Mouse (Mus musculus) embryo, embryonic 10 days (tissue): ENCODE data around the gene Ren1.
A peak's percentile ranks its signal among the peaks of the same experiment; 100 is the strongest.
"Not testable (repeated sequence)": the region's sequence is repeated elsewhere in the genome, so short reads cannot be mapped to it uniquely, and the experiment has no call there.

Experiments used
- DNase-seq: peaks from one replicate; pipeline ENCODE4 v3.0.0-alpha.2; 2015; ENCODE audit warnings: low spot score

Ren1 gene

GRCm38 (mm10) chr1:133350210-133350609 lies at the start of gene Ren1:
TSS of gene Ren1 (plus strand) at chr1:133350510.
- DNase-seq, result no peak

DNA sequence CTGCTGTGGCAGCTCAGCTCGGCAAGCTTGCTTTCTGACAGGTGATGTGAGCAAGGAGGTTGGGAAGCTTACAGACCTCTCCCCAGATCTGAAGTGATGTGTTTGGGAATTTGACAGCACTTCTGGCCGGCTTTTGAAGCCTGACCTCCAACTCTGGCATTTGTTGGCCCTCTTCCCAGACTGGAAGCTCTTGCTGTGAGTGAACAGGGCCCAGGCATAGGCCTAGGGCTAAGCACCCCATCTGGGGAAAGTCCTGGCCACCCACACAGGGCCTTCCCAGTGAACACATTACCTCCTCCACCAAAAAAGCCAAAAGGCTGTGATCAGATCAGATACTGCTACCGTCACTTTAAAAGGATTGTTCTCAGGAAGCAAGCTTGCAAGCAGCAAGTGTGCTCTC lies 47.8 kb upstream of the Ren1 start:
- no peak for DNase-seq

DNA sequence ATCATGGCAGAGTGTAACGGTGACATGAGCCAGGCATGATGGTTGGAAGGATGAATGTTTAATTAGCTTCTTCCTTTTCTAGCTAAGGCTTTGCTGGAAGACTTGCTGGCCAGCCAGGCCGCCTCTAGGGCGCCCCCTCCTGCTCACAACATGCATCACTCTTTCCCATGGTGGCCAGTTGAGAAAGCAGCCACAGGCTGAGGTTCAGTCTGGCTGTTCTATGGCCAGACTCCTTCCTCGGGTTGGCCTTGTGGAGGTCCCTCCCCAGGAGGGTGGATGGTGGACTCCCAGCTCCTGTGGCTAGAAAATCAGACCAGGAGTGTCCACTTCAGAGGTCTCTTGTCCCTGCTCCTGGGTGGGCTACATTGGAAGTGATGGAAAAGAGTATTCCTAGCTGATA lies 43.5 kb upstream of the Ren1 start:
- peak; percentile 70 for DNase-seq

DNA sequence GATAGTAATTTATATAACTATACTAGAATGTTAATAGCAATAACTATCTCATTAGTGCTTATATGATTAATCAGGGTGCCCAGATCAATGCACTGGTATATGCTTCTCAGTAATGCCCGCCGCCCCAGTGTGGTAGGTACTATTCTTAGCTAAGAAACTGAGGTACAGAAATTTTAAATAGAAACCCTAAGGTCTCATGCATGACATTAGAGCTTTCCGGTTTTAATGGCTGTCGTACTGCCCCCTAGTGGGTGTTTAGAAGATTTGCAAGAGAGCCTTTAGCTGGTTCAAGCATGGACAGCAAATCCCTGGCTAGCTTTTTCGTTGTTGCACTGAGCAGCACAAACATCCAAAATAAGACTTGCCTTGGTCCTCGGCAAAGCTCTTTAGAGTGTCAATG lies 43.0 kb upstream of the Ren1 start:
- DNase-seq, result peak; percentile 84

DNA sequence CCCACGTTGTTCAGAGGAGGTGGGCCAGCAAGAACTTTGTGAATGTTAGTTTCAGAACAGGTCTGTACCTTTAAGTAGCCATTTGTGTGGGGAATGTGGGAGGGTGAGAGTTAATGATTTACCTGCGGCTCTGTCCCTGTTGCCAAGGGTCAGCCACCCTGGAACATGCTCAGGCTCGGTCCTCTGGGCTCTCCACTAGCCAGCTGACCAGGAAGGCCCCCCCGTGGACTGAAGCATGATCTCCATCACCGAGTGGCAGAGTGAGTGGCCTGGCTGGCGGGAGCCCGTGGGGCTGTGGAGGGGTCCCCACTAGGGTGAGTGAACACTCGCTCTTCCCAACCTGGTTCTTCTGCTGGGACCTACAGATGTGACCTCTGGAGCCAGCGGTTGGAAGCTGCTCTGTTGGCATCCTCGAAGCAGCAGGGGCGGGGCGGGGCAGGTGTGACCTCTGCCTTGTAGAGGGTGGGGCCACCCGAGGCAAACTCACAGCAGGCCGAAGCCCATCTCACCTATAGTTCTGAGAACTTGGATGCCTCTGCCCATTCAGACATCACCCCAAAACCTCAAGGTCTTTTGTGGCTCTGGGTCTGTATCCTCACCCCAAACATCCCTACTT lies 40.5 kb upstream of the Ren1 start, which contains the start of gene Golt1a:
Gene Golt1a (plus strand): TSS at position 149 of the 616 bp plus-strand sequence.
- DNase-seq, result no peak

GRCm38 (mm10) chr1:133311240-133311639 lies 39.1 kb upstream of the Ren1 start:
- no peak for DNase-seq

- DNase-seq, result no peak
Observed at GRCm38 (mm10) chr1:133311946-133312345, 38.4 kb upstream of the Ren1 start.

DNA sequence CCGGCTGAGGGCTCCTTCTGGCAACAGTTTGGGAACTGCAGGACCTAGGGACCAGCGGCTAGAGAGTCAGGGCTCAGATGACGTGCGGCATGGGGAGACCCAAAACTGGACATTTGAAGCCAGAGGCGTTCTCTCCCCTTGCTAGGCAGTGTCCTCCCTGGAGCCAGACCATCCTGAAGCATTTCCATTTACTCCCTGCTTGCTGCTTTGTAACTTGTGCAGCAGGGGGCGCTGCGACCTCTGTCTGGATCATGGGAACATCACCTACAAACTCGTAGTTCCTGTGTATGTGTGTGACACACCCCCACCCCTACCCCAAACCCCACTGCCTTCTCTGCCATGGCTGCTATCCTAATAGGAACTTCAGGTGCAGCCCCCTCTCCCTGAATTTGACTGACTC lies 35.9 kb upstream of the Ren1 start:
- DNase-seq, result peak; percentile 88

- DNase-seq, result no peak
Observed at GRCm38 (mm10) chr1:133315775-133316174, 34.5 kb upstream of the Ren1 start.

DNA sequence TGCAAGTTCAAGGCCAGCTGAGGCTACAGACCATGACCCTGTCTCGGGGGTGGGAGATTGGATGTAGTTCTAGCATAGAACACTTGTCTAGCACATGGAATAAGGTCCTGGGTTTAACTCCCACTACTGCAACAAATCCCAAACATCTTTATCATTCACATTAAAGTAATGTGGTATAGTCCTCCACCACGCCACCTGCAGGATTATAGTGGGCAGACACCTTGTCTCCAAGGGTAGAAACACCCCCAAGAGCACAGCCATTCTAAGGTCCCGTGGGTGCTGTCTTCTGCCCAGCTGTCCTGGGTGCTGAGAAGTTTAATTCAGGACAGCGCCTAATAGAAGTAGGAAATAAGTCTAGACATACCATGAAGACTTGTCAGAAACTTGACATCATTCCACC lies 33.7 kb upstream of the Ren1 start:
- DNase-seq, result no peak

GRCm38 (mm10) chr1:133317149-133317548 lies 33.2 kb upstream of the Ren1 start:
- no peak for DNase-seq

GRCm38 (mm10) chr1:133321267-133321925 lies 28.9 kb upstream of the Ren1 start, which contains the start of gene Kiss1:
TSS of gene Kiss1 (plus strand) at chr1:133321875.
- no peak for DNase-seq

- no peak for DNase-seq
Observed at GRCm38 (mm10) chr1:133323333-133323732, 27.0 kb upstream of the Ren1 start.

- no peak for DNase-seq
Observed at GRCm38 (mm10) chr1:133325951-133326350, 24.4 kb upstream of the Ren1 start.

- DNase-seq, result no peak
Observed at GRCm38 (mm10) chr1:133327094-133327493, 23.2 kb upstream of the Ren1 start.

DNA sequence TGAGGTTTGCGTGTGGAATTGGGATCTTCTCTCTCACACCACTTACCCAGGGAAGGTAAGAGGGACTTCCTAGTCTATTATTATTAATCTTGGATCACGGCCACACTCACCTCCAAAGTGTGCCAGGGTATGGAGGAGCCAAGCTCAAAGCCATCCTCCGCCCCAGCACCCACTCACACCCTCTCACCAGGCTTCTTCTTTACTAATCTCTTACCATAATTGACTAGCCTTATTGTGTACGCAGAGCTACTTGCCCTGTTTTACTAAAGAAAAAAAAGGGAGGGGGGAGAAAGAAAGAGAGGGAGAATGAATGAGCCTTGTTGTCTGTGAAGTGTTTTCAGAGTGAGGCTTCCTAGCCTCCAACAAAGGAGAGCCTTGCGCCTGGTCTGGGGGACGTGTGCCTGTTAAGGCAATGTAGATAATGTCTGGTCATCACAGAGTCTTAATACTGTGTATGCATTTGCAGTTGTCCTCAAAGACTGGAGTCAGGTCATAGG lies 22.0 kb upstream of the Ren1 start:
- DNase-seq, result no peak

DNA sequence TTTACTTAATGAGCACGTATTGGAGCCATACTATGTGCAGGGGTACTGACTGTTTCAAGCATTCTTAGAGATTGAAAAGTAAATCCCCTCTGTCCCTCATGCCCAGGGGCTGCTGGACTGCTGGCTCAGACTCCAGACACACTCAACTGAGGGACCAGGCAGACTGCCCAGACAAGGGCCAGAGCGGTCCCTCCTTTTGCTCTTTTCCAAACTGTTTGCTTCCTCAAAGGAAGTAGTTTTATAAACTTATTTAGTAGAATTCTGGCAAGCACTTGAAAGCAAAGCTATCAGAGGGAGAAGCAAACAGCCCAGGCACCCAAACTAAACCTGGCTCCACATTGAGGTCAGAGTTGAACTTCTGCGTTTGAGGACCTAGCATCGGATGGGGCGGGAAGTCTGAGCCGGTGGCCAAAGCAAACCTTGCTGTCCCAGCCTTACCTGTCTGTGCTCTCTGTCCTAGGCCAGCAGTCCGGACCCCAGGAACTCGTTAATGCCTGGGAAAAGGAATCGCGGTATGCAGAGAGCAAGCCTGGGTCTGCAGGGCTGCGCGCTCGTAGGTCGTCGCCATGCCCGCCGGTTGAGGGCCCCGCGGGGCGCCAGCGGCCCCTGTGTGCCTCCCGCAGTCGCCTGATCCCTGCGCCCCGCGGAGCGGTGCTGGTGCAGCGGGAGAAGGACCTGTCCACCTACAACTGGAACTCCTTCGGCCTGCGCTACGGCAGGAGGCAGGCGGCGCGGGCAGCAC lies 21.2 kb upstream of the Ren1 start:
- DNase-seq, result peak; percentile 17

- no peak for DNase-seq
Observed at GRCm38 (mm10) chr1:133329638-133329964, 20.7 kb upstream of the Ren1 start.

GRCm38 (mm10) chr1:133331142-133331541 lies 19.2 kb upstream of the Ren1 start:
- no peak for DNase-seq

DNA sequence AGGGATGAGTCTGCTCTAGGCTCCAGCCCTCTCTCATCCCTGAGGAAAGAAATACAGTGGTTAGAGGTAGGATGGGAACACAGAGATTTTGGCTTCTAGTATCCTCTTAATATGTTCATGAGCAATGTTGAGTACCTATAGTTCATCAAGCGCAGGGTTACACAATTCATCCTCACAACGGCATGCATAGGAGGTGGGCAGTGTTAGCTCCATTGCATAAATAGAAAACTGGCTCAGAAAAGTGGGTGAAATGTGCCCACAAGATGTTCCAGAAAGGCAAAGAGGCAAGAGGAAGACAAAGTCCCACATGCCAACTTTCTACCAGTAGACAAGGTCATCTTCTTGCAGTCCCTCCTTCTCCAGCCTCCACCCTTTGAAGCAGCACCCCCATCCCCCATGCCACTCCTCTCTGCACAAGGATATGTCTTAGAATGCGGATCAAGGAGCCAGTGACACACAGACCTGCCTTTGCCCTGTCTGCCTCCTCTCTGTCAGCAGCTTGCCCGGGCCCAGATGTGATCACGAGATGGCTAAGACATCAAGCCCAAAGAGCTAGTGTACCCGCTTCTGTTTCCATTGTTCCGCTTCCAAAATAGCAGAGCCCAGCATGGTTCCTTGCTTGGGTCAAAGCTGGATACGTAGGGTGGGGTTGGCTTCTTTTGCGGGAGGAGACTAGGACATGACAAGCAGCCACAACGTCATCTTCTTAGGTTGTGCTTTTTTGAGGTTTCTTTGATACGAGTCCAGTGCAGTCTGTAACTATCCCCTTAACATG lies 17.5 kb upstream of the Ren1 start:
- DNase-seq, result no peak

- no peak for DNase-seq
Observed at GRCm38 (mm10) chr1:133333937-133334336, 16.4 kb upstream of the Ren1 start.

DNA sequence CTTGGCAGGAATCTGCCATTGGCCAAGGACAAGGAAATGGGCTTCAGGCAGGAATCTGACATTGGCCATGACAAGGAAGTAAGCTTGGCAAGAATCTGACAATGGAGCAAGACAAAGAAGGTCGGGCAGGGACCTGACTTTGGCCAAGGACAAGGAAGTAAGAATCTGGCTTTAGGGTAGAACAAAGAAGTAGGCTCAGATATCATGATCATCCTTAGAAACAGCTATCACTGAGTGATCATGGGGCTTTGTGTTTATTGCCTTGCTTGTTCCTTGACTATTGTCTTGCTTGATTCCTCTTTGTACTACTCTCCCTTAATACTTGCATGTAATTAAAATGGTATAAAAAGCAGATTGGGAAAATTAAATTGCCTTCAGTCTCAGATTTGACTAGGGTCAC lies 9.9 kb upstream of the Ren1 start:
- not testable (repeated sequence) for DNase-seq
